Mouse (Mus musculus): Measurements from ENCODE around the gene Bsn. TPM values are rescaled to one million over a fixed set of nuclear protein-coding genes. Genes with fewer than 3 reads are reported as not detected.

The Bsn gene
- polyA plus RNA-seq, 1 experiment from 2014 or later: 0.25 TPM

DNA sequence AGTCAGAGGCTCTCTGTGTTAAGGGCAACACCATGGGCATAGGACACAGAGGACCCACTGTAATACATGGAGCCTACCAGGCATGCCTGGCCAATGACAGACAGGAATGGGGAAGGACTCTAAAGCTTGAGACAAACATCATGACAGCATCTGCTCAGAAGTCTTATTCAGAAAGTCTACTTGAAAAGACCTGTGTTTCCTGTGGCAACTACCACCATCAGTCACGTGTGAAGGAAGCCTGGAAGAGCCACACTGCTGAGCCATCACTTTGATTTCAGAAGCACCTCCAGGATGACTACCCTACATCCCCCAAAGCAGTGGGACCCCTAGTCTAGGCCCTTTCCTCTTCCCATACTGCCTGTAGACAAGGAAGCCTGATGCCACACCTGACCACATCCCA, 39.7 kb downstream of the Bsn start:
- ATAC-seq (replicated peaks; ENCODE audit: low FRiP score, low read depth) (no peak), DNase-seq (ENCODE audit: low spot score) (no peak)
- 69% methylated on average over 1 of the region's 1 CpGs for WGBS
- H3K4me2 ChIP-seq (ENCODE audit: low read length): no peak overlapping the region
- no peak overlapping the region for H3K9ac ChIP-seq (ENCODE audit: low read depth, low read length)
- no peak overlapping the region for H3K27ac ChIP-seq
- no peaks in the 10 kb centered on the region for H3K9me3 ChIP-seq (replicated peaks; ENCODE audit: low read length)
- H3K4me3 ChIP-seq (replicated peaks; ENCODE audit: low read depth, low read length): no peak overlapping the region
- H3K4me1 ChIP-seq (replicated peaks; ENCODE audit: insufficient read depth, low read length): no peaks in the 10 kb centered on the region
- no peak for TF ChIP-seq CTCF (IDR thresholded peaks at IDR 0.05; ENCODE audit: low read depth)
- H3K27me3 ChIP-seq (ENCODE audit: insufficient read depth, low read length): no peaks in the 10 kb centered on the region
- H3K36me3 ChIP-seq (ENCODE audit: insufficient read depth, low read length): no peaks in the 10 kb centered on the region

- H3K4me3 ChIP-seq (replicated peaks; ENCODE audit: low read depth, low read length): no peak overlapping the region
- no peak overlapping the region for H3K4me2 ChIP-seq (ENCODE audit: low read length)
- H3K36me3 ChIP-seq (ENCODE audit: insufficient read depth, low read length): no peaks in the 10 kb centered on the region
- ATAC-seq (replicated peaks; ENCODE audit: low FRiP score, low read depth) (no peak), DNase-seq (ENCODE audit: low spot score) (no peak)
- H3K4me1 ChIP-seq (replicated peaks; ENCODE audit: insufficient read depth, low read length): no peaks in the 10 kb centered on the region
- no peak overlapping the region for H3K27ac ChIP-seq
- no peaks in the 10 kb centered on the region for H3K9me3 ChIP-seq (replicated peaks; ENCODE audit: low read length)
- H3K27me3 ChIP-seq (ENCODE audit: insufficient read depth, low read length): no peaks in the 10 kb centered on the region
- 51% methylated on average over 4 of the region's 4 CpGs for WGBS
- TF ChIP-seq CTCF (IDR thresholded peaks at IDR 0.05; ENCODE audit: low read depth): no peak
- no peak overlapping the region for H3K9ac ChIP-seq (ENCODE audit: low read depth, low read length)
Measured at GRCm38 (mm10) chr9:108149817-108150216, 40.4 kb downstream of the Bsn start.

DNA sequence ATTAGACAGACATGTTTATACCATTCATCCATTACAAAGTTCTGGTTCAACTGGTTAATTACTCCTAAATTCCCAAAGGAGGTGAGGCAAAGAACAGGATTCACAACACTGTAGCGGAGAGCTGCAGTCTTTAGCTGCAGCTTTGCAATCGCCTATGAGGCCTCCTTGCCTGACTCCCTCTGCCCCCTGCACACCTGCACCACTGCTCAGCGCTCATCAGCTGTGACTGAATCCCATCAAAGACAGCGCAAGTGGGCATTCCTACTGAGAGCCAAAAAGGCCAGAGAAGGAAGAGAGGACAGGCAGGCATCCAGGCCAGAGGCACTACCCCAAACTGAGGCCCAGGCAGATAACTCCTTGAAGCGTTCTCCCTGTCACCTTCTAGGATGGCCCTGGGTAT, 42.6 kb downstream of the Bsn start:
- Histone ChIP-seq H3K27me3 (ENCODE audit: insufficient read depth, low read length) (no peaks in the 10 kb centered on the region), H3K9me3 (replicated peaks; ENCODE audit: low read length) (no peaks in the 10 kb centered on the region), H3K4me3 (replicated peaks; ENCODE audit: low read depth, low read length) (no peak overlapping the region), H3K9ac (ENCODE audit: low read depth, low read length) (no peak overlapping the region), H3K4me1 (replicated peaks; ENCODE audit: insufficient read depth, low read length) (no peaks in the 10 kb centered on the region), H3K27ac (no peak overlapping the region), H3K4me2 (ENCODE audit: low read length) (no peak overlapping the region), H3K36me3 (ENCODE audit: insufficient read depth, low read length) (no peaks in the 10 kb centered on the region)
- 57% methylated on average over 5 of the region's 5 CpGs for WGBS
- TF ChIP-seq CTCF (IDR thresholded peaks at IDR 0.05; ENCODE audit: low read depth): no peak
- DNase-seq (ENCODE audit: low spot score) (no peak), ATAC-seq (replicated peaks; ENCODE audit: low FRiP score, low read depth) (no peak)

DNA sequence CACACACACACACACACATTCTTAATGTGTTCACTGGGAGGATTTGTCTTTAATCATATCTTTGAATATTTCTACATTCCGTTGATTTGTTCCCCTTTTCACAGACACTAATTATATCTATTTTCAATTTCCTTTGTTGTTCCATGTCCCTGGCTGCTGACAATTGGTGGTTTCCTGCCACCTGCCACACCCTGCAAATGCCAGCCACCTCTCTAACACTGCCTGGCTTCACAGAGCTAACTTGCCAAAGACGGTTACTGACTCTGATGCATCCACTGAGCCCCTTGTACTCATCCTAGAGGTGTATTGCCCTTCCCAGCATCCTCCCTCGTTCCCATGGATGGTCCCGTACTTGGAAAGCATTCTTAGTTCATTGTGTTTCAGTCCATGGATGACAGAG, 43.7 kb downstream of the Bsn start:
- ATAC-seq (replicated peaks; ENCODE audit: low FRiP score, low read depth) (no peak), DNase-seq (ENCODE audit: low spot score) (no peak)
- H3K4me2 ChIP-seq (ENCODE audit: low read length): no peak overlapping the region
- no peak overlapping the region for H3K27ac ChIP-seq
- H3K9me3 ChIP-seq (replicated peaks; ENCODE audit: low read length): no peaks in the 10 kb centered on the region
- H3K36me3 ChIP-seq (ENCODE audit: insufficient read depth, low read length): no peaks in the 10 kb centered on the region
- TF ChIP-seq CTCF (IDR thresholded peaks at IDR 0.05; ENCODE audit: low read depth): no peak
- no peaks in the 10 kb centered on the region for H3K27me3 ChIP-seq (ENCODE audit: insufficient read depth, low read length)
- no peak overlapping the region for H3K9ac ChIP-seq (ENCODE audit: low read depth, low read length)
- 68% methylated on average over 4 of the region's 4 CpGs for WGBS
- H3K4me1 ChIP-seq (replicated peaks; ENCODE audit: insufficient read depth, low read length): no peaks in the 10 kb centered on the region
- H3K4me3 ChIP-seq (replicated peaks; ENCODE audit: low read depth, low read length): no peak overlapping the region

- Histone ChIP-seq H3K4me1 (replicated peaks; ENCODE audit: insufficient read depth, low read length) (no peaks in the 10 kb centered on the region), H3K4me2 (ENCODE audit: low read length) (no peak overlapping the region), H3K9ac (ENCODE audit: low read depth, low read length) (no peak overlapping the region), H3K27ac (no peak overlapping the region), H3K4me3 (replicated peaks; ENCODE audit: low read depth, low read length) (no peak overlapping the region), H3K36me3 (ENCODE audit: insufficient read depth, low read length) (no peaks in the 10 kb centered on the region), H3K9me3 (replicated peaks; ENCODE audit: low read length) (no peaks in the 10 kb centered on the region), H3K27me3 (ENCODE audit: insufficient read depth, low read length) (no peaks in the 10 kb centered on the region)
- no peak for ATAC-seq (replicated peaks; ENCODE audit: low FRiP score, low read depth)
- DNase-seq (ENCODE audit: low spot score): no peak
- no peak for TF ChIP-seq CTCF (IDR thresholded peaks at IDR 0.05; ENCODE audit: low read depth)
- WGBS: 59% methylated on average over 6 of the region's 6 CpGs
Measured at GRCm38 (mm10) chr9:108145740-108146139, 44.4 kb downstream of the Bsn start.

- Histone ChIP-seq H3K27ac (no peak overlapping the region), H3K9me3 (replicated peaks; ENCODE audit: low read length) (no peaks in the 10 kb centered on the region), H3K4me3 (replicated peaks; ENCODE audit: low read depth, low read length) (no peak overlapping the region), H3K4me1 (replicated peaks; ENCODE audit: insufficient read depth, low read length) (no peaks in the 10 kb centered on the region), H3K36me3 (ENCODE audit: insufficient read depth, low read length) (no peaks in the 10 kb centered on the region), H3K27me3 (ENCODE audit: insufficient read depth, low read length) (no peaks in the 10 kb centered on the region), H3K9ac (ENCODE audit: low read depth, low read length) (no peak overlapping the region), H3K4me2 (ENCODE audit: low read length) (no peak overlapping the region)
- DNase-seq (ENCODE audit: low spot score): no peak
- WGBS: 84% methylated on average over 17 of the region's 17 CpGs
- no peak for TF ChIP-seq CTCF (IDR thresholded peaks at IDR 0.05; ENCODE audit: low read depth)
- no peak for ATAC-seq (replicated peaks; ENCODE audit: low FRiP score, low read depth)
Measured at GRCm38 (mm10) chr9:108144371-108145270, 45.6 kb downstream of the Bsn start.

All from kidney, postnatal 0 days (tissue).